Mouse (Mus musculus): Measurements from ENCODE around the gene Rad54l2. TPM values are rescaled to one million over a fixed set of nuclear protein-coding genes. Genes with fewer than 3 reads are reported as not detected.

The Rad54l2 gene
- total RNA-seq (2022), result 10 to 100 TPM; 10.3 to 11.1 (median 10.7) TPM

GRCm38 (mm10) chr9:106788812-106789321, at the start of gene Rad54l2:
TSS of gene Rad54l2 (minus strand) at chr9:106789194.
- peak; percentile 82 for DNase-seq (ENCODE audit: low spot score)

- peak; percentile 78 for DNase-seq (ENCODE audit: low spot score)
Observed at GRCm38 (mm10) chr9:106822381-106823104, 33.5 kb upstream of the Rad54l2 start.

- peak; percentile 95 for DNase-seq (ENCODE audit: low spot score)
Observed at GRCm38 (mm10) chr9:106821618-106822380, 32.8 kb upstream of the Rad54l2 start, which contains the start of gene Dcaf1. TSS of gene Dcaf1 (plus strand) at chr9:106821874.

- no peak for DNase-seq (ENCODE audit: low spot score)
Observed at GRCm38 (mm10) chr9:106821050-106821617, 32.1 kb upstream of the Rad54l2 start.

- peak; percentile 7 for DNase-seq (ENCODE audit: low spot score)
Observed at GRCm38 (mm10) chr9:106819201-106819600, 30.2 kb upstream of the Rad54l2 start.

GRCm38 (mm10) chr9:106818191-106818590, 29.2 kb upstream of the Rad54l2 start:
- DNase-seq (ENCODE audit: low spot score), result no peak

- no peak for DNase-seq (ENCODE audit: low spot score)
Observed at GRCm38 (mm10) chr9:106806503-106806902, 17.5 kb upstream of the Rad54l2 start.

- no peak for DNase-seq (ENCODE audit: low spot score)
Observed at GRCm38 (mm10) chr9:106790831-106791230, 1.8 kb upstream of the Rad54l2 start.

GRCm38 (mm10) chr9:106789363-106789762, 369 bp upstream of the Rad54l2 start:
- no peak for DNase-seq (ENCODE audit: low spot score)

GRCm38 (mm10) chr9:106787979-106788811, 799 bp downstream of the Rad54l2 start:
- peak; percentile 15 for DNase-seq (ENCODE audit: low spot score)

- DNase-seq (ENCODE audit: low spot score), result no peak
Observed at GRCm38 (mm10) chr9:106785206-106785605, 3.8 kb downstream of the Rad54l2 start.

- DNase-seq (ENCODE audit: low spot score), result no peak
Observed at GRCm38 (mm10) chr9:106783554-106783953, 5.4 kb downstream of the Rad54l2 start.

- DNase-seq (ENCODE audit: low spot score), result no peak
Observed at GRCm38 (mm10) chr9:106780086-106780485, 8.9 kb downstream of the Rad54l2 start.

GRCm38 (mm10) chr9:106778319-106778718, 10.7 kb downstream of the Rad54l2 start:
- DNase-seq (ENCODE audit: low spot score), result no peak

GRCm38 (mm10) chr9:106777423-106777822, 11.6 kb downstream of the Rad54l2 start:
- DNase-seq (ENCODE audit: low spot score), result no peak

- peak; percentile 7 for DNase-seq (ENCODE audit: low spot score)
Observed at GRCm38 (mm10) chr9:106776116-106776515, 12.9 kb downstream of the Rad54l2 start.

- no peak for DNase-seq (ENCODE audit: low spot score)
Observed at GRCm38 (mm10) chr9:106771770-106772169, 17.2 kb downstream of the Rad54l2 start.

- DNase-seq (ENCODE audit: low spot score), result no peak
Observed at GRCm38 (mm10) chr9:106770216-106770615, 18.8 kb downstream of the Rad54l2 start.

GRCm38 (mm10) chr9:106769781-106770180, 19.2 kb downstream of the Rad54l2 start:
- DNase-seq (ENCODE audit: low spot score), result no peak

GRCm38 (mm10) chr9:106756421-106756820, 32.6 kb downstream of the Rad54l2 start:
- no peak for DNase-seq (ENCODE audit: low spot score)

GRCm38 (mm10) chr9:106755776-106756175, 33.2 kb downstream of the Rad54l2 start:
- no peak for DNase-seq (ENCODE audit: low spot score)

All from heart, adult 8-10 months (tissue).